Mouse (Mus musculus) heart, embryonic 14.5 days (tissue): ENCODE measurements around the gene Slc30a3. TPM values are rescaled to one million over a fixed set of nuclear protein-coding genes. Genes with fewer than 3 reads are reported as not detected.

Experiments
- ATAC-seq: fragments of 200-750 bp; cut with Nextera tagmentation; 2 replicates; pipeline ENCODE4 v1.8.0; 2017; ENCODE audit warnings: low read depth, moderate TSS enrichment; ENCODE audit not compliant: insufficient number of reproducible peaks, insufficient read depth, low FRiP score
- H3K27ac ChIP-seq, 2 experiments: fragments of 200-500 bp in 1 of 2; fragments of 300-500 bp in 1 of 2; sonication (generic) in 1 of 2; replicated peaks in 1 of 2; 2 replicates each; pipeline ENCODE4 v1.5.1; 2012 to 2014; ENCODE audit warnings: low read depth in 2 of 2, low read length in 2 of 2, control low read depth in 1 of 2, mild to moderate bottlenecking in 1 of 2, mixed read lengths in 1 of 2; ENCODE audit not compliant: control insufficient read depth in 1 of 2, insufficient read depth in 1 of 2
- H3K27me3 ChIP-seq: fragments of 300-500 bp; sonication (generic); 2 replicates; pipeline ENCODE4 v1.6.1; 2014; ENCODE audit warnings: mild to moderate bottlenecking, low read length, control low read depth; ENCODE audit not compliant: control insufficient read depth, insufficient read depth
- H3K36me3 ChIP-seq: fragments of 300-500 bp; sonication (generic); 2 replicates; pipeline ENCODE4 v1.6.1; 2014; ENCODE audit warnings: mild to moderate bottlenecking, control low read depth, low read length, mixed read lengths; ENCODE audit not compliant: control insufficient read depth, insufficient read depth
- H3K4me1 ChIP-seq, 2 experiments: fragments of 200-500 bp in 1 of 2; fragments of 300-500 bp in 1 of 2; sonication (generic) in 1 of 2; 2 replicates each; pipeline ENCODE4 v1.6.1; 2012 to 2014; ENCODE audit warnings: low read length in 2 of 2, control low read depth in 1 of 2, mixed read lengths in 1 of 2; ENCODE audit not compliant: control insufficient read depth in 2 of 2, insufficient read depth in 2 of 2
- H3K4me2 ChIP-seq: fragments of 300-500 bp; sonication (generic); 2 replicates; pipeline ENCODE4 v1.6.1; 2014; ENCODE audit warnings: mild to moderate bottlenecking, low read length
- H3K4me3 ChIP-seq, 2 experiments: fragments of 200-500 bp in 1 of 2; fragments of 300-500 bp in 1 of 2; sonication (generic) in 1 of 2; 2 replicates each; pipeline ENCODE4 v1.5.1; 2012 to 2014; ENCODE audit warnings: low read length in 2 of 2, mild to moderate bottlenecking in 2 of 2, control low read depth in 1 of 2, low read depth in 1 of 2, moderate library complexity in 1 of 2; ENCODE audit not compliant: control insufficient read depth in 1 of 2, insufficient read depth in 1 of 2
- H3K9ac ChIP-seq: fragments of 300-500 bp; sonication (generic); 2 replicates; pipeline ENCODE4 v1.6.1; 2014; ENCODE audit warnings: mild to moderate bottlenecking, low read length
- H3K9me3 ChIP-seq: fragments of 300-500 bp; sonication (generic); 2 replicates; pipeline ENCODE4 v1.6.1; 2016; ENCODE audit warnings: low read length, control low read depth; ENCODE audit not compliant: control insufficient read depth
- WGBS: fragments of 180-500 bp; shearing (Covaris S2); extraction: QIAGEN DNeasy Blood & Tissue Kit; methylation state at CpG from one replicate; pipeline ENCODE4 v1.1.7; 2014; 5-methylcytosine and 5-hydroxymethylcytosine counted together
- polyA plus RNA-seq: library from polyadenylated mRNA; unstranded; fragments of >200 nt; fragmentation: Nextera tagmentation; extraction: Ambion mirVana; gene quantifications from 2 replicates; pipeline ENCODE4 v1.2.1, GENCODE M21; 2014

Slc30a3 gene
- polyA plus RNA-seq, 1 experiment from 2014 or later = 0.43 TPM

DNA sequence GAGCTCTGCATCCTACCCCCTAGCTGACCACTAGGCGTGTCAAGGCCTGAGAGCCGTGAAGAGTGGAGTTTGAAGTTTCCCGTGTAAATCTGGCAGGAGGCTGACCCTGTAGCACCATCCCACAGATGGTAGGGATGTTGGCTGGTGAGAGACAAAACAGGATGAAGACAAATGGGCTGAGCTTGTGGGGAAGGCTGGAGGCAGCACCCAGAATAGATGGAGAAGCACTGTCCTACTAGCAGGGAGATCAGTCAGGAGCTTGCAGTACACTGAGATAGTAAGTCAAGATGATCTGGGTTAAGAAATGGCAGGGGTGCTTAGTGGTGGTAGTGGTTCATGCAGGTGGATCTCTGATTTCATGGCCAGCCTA lies 27.3 kb downstream of the Slc30a3 start:
- no peak for ATAC-seq
- 60% methylated on average over 3 of the region's 3 CpGs for WGBS

DNA sequence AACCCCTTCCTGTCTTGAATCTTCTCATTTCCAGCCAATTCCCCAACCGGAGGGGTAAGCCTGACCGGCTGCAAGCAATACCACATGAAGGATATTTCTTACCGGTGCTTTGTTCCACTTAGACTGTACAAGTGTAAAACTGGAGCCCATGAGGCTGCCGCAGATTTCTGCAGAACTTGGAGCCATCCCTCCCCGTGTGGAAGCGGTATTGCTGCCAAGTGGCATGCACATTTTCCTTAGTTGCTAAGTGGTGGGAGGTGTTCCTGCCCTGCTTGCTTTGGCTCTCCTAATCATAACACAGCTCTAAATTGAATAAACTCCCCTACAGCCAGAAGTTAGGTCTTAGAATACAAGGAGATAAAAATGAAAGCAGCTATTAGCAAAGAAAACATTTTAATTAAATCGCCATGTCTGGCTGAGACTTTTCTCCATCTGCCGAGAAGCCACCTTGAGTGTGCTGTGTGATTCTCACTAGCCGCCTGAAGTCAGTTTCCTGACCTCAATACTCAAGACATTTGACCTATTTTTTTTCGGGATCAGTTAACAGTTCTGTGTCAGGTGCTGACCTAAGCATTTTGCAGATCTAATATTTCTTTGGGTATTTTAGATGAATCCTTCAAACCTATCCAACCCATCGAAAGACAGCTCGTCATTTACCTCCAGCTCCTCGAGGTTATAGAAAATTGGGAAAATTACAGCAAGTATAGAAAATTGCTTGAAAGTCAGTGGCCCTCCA lies 27.8 kb downstream of the Slc30a3 start:
- WGBS = 66% methylated on average over 13 of the region's 13 CpGs
- H3K4me2 ChIP-seq = no peak overlapping the region
- H3K27ac ChIP-seq = 0 out of 4 replicates have a peak overlapping the region, but pooled peaks of 1 of the 2 experiments have one; percentile 26
- H3K9ac ChIP-seq = no peak overlapping the region
- peaks cover 17 to 28% of the 10 kb centered on the region in 2 experiments for H3K4me1 ChIP-seq
- no peak overlapping the region for H3K4me3 ChIP-seq
- no peak for ATAC-seq
- no peaks in the 10 kb centered on the region for H3K9me3 ChIP-seq
- H3K36me3 ChIP-seq = peaks cover 40% of the 10 kb centered on the region
- H3K27me3 ChIP-seq = no peaks in the 10 kb centered on the region

More for the DNA sequence above, 27.3 kb downstream of the Slc30a3 start:
- no peaks in the 10 kb centered on the region for H3K9me3 ChIP-seq
- H3K9ac ChIP-seq = no peak overlapping the region
- no peaks in the 10 kb centered on the region for H3K27me3 ChIP-seq
- peaks cover 17 to 28% of the 10 kb centered on the region in 2 experiments for H3K4me1 ChIP-seq
- no peak overlapping the region for H3K27ac ChIP-seq
- no peak overlapping the region for H3K4me2 ChIP-seq
- H3K4me3 ChIP-seq = no peak overlapping the region
- peaks cover 34% of the 10 kb centered on the region for H3K36me3 ChIP-seq

DNA sequence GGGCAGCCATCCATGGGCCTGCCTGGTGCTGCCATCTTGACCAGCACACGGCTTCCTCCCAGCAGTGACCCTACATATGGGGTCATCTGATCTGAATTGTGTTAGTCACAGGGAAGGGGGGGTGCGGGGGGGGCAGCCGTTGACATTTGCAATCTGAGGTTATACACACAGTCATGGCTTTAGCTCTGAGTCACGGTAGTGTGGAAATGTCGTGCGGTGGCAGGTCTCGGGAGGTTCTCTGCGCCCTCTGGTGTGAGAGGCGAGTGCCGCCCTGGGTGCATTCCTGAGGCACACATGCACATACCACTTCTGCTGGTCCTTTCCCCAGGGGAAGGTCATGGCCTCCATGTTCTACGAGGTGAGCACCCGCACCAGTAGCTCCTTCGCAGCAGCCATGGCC lies 31.7 kb downstream of the Slc30a3 start:
- no peak for ATAC-seq
- Histone ChIP-seq H3K27me3 (no peaks in the 10 kb centered on the region), H3K9ac (no peak overlapping the region), H3K36me3 (peaks cover 78% of the 10 kb centered on the region), H3K4me2 (no peak overlapping the region), H3K4me1 (no peaks in the 10 kb centered on the region; a peak in 1 of 4 replicates), H3K27ac (no peak overlapping the region), H3K4me3 (no peak overlapping the region), H3K9me3 (no peaks in the 10 kb centered on the region)
- 79% methylated on average over 13 of the region's 13 CpGs for WGBS

DNA sequence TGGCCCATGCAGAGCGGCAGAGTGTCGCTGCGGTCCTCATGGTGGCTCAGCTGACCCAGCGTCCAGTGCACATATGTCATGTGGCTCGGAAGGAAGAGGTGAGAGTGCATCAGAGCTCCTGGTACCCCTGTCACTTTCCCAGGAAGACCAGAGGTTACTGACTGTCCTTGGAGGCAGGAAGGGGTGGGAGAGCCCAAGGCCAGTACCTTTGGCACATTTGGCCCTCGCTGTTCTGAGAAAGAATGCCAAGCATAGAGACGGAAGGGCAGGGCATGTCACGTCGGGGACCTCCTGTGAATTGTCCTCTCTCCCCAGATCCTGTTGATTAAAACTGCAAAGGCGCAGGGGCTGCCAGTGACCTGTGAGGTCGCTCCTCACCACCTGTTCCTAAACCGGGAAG lies 34.9 kb downstream of the Slc30a3 start:
- no peaks in the 10 kb centered on the region for H3K27me3 ChIP-seq
- peaks cover 99% of the 10 kb centered on the region for H3K36me3 ChIP-seq
- no peak for ATAC-seq
- H3K4me3 ChIP-seq = no peak overlapping the region
- H3K4me2 ChIP-seq = no peak overlapping the region
- no peak overlapping the region for H3K9ac ChIP-seq
- H3K4me1 ChIP-seq = no peaks in the 10 kb centered on the region
- WGBS = 91% methylated on average over 12 of the region's 12 CpGs
- no peak overlapping the region for H3K27ac ChIP-seq
- H3K9me3 ChIP-seq = no peaks in the 10 kb centered on the region

DNA sequence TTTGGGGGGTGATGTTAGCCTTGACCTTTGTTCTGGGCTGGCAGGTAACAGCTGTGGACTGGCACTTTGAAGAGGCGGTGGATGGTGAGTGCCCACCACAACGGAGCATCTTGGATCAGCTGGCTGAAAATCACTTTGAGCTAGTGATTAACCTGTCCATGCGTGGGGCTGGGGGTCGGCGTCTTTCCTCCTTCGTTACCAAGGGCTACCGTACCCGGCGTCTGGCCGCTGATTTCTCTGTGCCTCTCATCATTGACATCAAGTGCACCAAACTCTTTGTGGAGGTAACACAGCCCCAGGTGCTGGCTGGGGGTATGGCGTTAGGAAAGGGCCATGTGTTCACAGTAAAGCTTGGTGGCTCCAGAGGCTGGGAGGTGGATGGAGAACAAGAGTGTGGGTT lies 36.2 kb downstream of the Slc30a3 start:
- peaks cover 99% of the 10 kb centered on the region for H3K36me3 ChIP-seq
- no peaks in the 10 kb centered on the region for H3K9me3 ChIP-seq
- H3K4me2 ChIP-seq = no peak overlapping the region
- ATAC-seq = no peak
- H3K4me1 ChIP-seq = no peaks in the 10 kb centered on the region
- H3K9ac ChIP-seq = no peak overlapping the region
- H3K27ac ChIP-seq = no peak overlapping the region
- H3K27me3 ChIP-seq = no peaks in the 10 kb centered on the region
- WGBS = 91% methylated on average over 11 of the region's 11 CpGs
- no peak overlapping the region for H3K4me3 ChIP-seq

DNA sequence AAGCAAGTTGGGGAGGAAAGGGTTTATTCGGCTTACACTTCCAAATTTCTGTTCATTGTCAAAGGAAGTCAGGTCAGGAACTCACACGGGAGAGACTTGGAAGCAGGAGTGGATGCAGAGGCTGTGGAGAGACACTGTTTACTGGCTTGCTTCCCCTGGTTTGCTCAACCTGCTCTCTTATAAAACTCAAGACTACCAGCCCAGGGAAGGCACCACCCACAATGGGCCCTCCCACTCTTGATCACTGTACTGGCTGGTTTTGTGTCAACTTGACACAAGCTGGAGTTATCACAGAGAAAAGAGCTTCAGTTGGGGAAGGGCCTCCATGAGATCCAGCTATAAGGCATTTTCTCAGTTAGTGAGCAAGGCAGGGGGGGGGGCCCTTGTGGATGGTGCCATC lies 37.0 kb downstream of the Slc30a3 start:
- ATAC-seq = no peak
- 74% methylated on average over 2 of the region's 2 CpGs for WGBS
- Histone ChIP-seq H3K27me3 (no peaks in the 10 kb centered on the region), H3K4me1 (no peaks in the 10 kb centered on the region), H3K4me3 (no peak overlapping the region), H3K9me3 (no peaks in the 10 kb centered on the region), H3K36me3 (peaks cover 99% of the 10 kb centered on the region), H3K9ac (no peak overlapping the region), H3K4me2 (no peak overlapping the region), H3K27ac (no peak overlapping the region)

DNA sequence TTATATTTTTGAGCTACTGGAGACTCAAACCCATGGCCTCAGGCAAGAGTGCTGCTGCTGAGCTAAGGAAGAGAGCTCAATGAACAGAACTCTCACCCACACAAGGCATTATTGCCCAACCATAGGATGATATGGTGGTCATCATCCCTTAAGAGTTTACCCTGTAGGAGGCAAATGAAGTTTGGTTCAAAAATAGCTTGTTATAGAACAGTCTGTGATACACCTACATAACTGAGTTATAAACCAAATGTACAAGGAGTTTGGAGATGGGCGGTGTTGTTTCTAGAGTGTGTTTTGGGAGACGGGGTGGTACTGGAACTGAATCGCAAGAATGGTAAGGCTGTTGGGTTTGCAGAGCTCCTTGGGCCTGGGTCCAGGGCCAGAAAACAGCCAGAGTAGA lies 38.2 kb downstream of the Slc30a3 start:
- no peaks in the 10 kb centered on the region for H3K9me3 ChIP-seq
- H3K27ac ChIP-seq = no peak overlapping the region
- H3K27me3 ChIP-seq = no peaks in the 10 kb centered on the region
- H3K4me2 ChIP-seq = no peak overlapping the region
- H3K4me3 ChIP-seq = no peak overlapping the region
- WGBS = 92% methylated on average over 3 of the region's 3 CpGs
- H3K9ac ChIP-seq = no peak overlapping the region
- ATAC-seq = no peak
- no peaks in the 10 kb centered on the region for H3K4me1 ChIP-seq
- H3K36me3 ChIP-seq = peaks cover 96% of the 10 kb centered on the region
